Mouse (Mus musculus) G1E (cell line): ENCODE data around the gene Ppp1r1a.

Experiments used
- CTCF ChIP-seq: IDR thresholded peaks from 2 replicates; pipeline ENCODE4 v1.5.1; 2012; ENCODE audit warnings: low read depth, low read length, inconsistent platforms, mixed read lengths
- TAL1 ChIP-seq: conservative IDR thresholded peaks from 2 replicates; pipeline ENCODE4 v1.6.1; 2012; ENCODE audit warnings: low read depth, low read length, inconsistent platforms, mixed read lengths

DNA sequence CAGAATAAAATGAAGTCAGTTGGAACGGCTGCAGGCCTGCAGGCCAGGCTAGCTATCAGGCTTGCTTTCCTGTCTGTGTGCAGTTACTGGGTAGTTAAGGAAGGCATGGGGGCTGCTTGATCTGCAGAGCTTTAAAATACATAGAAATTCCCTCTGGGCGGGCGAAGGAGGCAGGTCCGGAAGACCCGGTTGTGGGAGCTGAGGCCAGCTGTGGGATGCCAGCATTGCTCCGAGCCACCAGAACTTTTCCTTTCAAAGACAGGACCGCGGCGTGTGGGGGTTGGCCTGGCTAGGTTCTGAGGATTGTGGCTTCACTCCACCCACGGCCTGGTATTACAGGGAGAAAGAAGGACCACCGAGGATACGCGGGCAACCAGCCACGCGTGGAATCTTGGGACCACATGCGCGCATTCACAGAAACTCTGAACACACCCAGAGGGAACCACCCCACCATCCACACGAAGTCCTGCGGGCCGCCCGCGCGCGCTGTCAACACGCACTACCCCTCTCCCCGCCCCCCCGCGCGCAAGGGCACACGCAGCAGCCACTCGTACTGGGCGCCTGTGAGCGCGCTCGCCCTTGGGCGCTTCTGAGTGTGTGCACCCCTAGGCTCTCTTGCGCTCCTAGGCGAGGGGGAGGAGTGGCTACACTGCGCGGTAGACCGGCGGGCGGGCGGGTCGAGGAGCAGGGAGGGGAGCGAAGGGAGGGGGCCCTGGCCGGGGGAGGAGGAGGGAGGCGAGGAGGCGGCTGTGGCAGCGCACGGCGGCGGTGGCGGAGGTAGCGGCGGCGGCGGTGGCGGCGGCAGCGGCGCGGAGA lies 35.2 kb downstream of the Ppp1r1a start, which contains the start of gene Pde1b:
- TF ChIP-seq CTCF: no peak
- TF ChIP-seq TAL1: no peak
